Comparison of ENCODE assay signal across 19 mouse cellular contexts in genomic region chr17:80427966-80428365, GRCm38 (mm10). TPM values are rescaled to one million over a fixed set of nuclear protein-coding genes. Genes with fewer than 3 reads are reported as not detected.
A peak's percentile ranks its signal among the peaks of the same experiment; 100 is the strongest.
DNase-seq lines count a peak whose midpoint lies in the region; TF ChIP-seq lines count a peak whose summit lies in the region.
"Had no signal": no experiment of that assay in that cellular context is flagged by ENCODE, and none has a peak within 500 bp of the region (broad histone marks: within the 10 kb centered on the region; RNA-seq: fewer than 3 reads in every experiment).

No protein-coding gene starts in this region.

- intact Hi-C loops in heart, postnatal 14 days (cut with DNase I), result no loop called here

- no peak for TF ChIP-seq CTCF in layer of hippocampus, adult 2 months (conservative IDR thresholded peaks at IDR 0.05)
- TF ChIP-seq CTCF in olfactory bulb, adult 2 months (IDR thresholded peaks at IDR 0.05; ENCODE audit: insufficient read depth, low read depth, low read length), result no peak

- H3K9me3 ChIP-seq in heart, embryonic 10.5 days, result no peaks in the 10 kb centered on the region
- H3K9me3 ChIP-seq: embryonic facial prominence, embryonic 13.5 days; hindbrain, embryonic 15.5 days; intestine, embryonic 15.5 days; limb, embryonic 10.5 days; midbrain, embryonic 10.5 days had no signal

- H3K4me1 ChIP-seq in heart, embryonic 10.5 days, result peaks cover 6% of the 10 kb centered on the region; the same call in 1 of the 2 replicates
- peaks cover 10% of the 10 kb centered on the region for H3K4me1 ChIP-seq in olfactory bulb, adult 2 months (ENCODE audit: control insufficient read depth, insufficient read depth, low read length)
- H3K4me1 ChIP-seq: embryonic facial prominence, embryonic 13.5 days; hindbrain, embryonic 15.5 days; intestine, embryonic 15.5 days; limb, embryonic 10.5 days; midbrain, embryonic 10.5 days had no signal

- 73% methylated on average over 2 of the region's 2 CpGs for WGBS in heart, embryonic 10.5 days
- 35% methylated on average over 2 of the region's 2 CpGs for WGBS in olfactory bulb, adult 2 months

- H3K27me3 ChIP-seq in heart, embryonic 10.5 days (ENCODE audit: insufficient read depth, poor library complexity, severe bottlenecking), result no peaks in the 10 kb centered on the region
- H3K27me3 ChIP-seq: embryonic facial prominence, embryonic 13.5 days; hindbrain, embryonic 15.5 days; intestine, embryonic 15.5 days had no signal

- peak; percentile 21 to 31 for DNase-seq in heart, postnatal 14 days
- no peak for DNase-seq in heart, embryonic 10.5 days (ENCODE audit: low spot score)
- DNase-seq in layer of hippocampus, adult 2 months (ENCODE audit: low spot score in 2 of 2), result no peak
- DNase-seq in layer of hippocampus, postnatal 36 days, result no peak
- DNase-seq in kidney, postnatal 25 days, result peak; percentile 40 to 45
- DNase-seq in embryo, embryonic 11 days, result no peak
- DNase-seq: cerebellum, adult 9-10 months; liver, postnatal 0 days; right cerebral cortex, postnatal 4 days had no signal

- no peak overlapping the region for H3K4me3 ChIP-seq in heart, embryonic 10.5 days
- H3K4me3 ChIP-seq in layer of hippocampus, adult 2 months, result no peak overlapping the region
- H3K4me3 ChIP-seq in olfactory bulb, adult 2 months (ENCODE audit: insufficient read depth, low read depth, low read length), result no peak overlapping the region
- H3K4me3 ChIP-seq: embryonic facial prominence, embryonic 13.5 days; hindbrain, embryonic 15.5 days; intestine, embryonic 15.5 days; limb, embryonic 10.5 days; midbrain, embryonic 10.5 days had no signal

- peaks cover 14% of the 10 kb centered on the region for H3K36me3 ChIP-seq in heart, embryonic 10.5 days

- TF ChIP-seq POLR2A in olfactory bulb, adult 2 months (IDR thresholded peaks at IDR 0.05; ENCODE audit: insufficient read depth, low read depth, low read length), result no peak

- H3K27ac ChIP-seq in heart, embryonic 10.5 days, result no peak overlapping the region
- peak overlapping the region; percentile 76 for H3K27ac ChIP-seq in layer of hippocampus, adult 2 months
- 0 out of 2 replicates have a peak overlapping the region, but pooled peaks have one; percentile 75 for H3K27ac ChIP-seq in olfactory bulb, adult 2 months (ENCODE audit: insufficient read depth, low read depth, low read length)
- H3K27ac ChIP-seq: limb, embryonic 10.5 days; midbrain, embryonic 10.5 days had no signal

RNA-seq across cellular contexts. Expression of gene Sos1, which starts 52.3 kb away (rescaled TPM):
- 10 to 100 TPM; 14.1 to 15.6 TPM for total RNA-seq in heart, postnatal 14 days (2021)
- polyA plus RNA-seq in heart, embryonic 10.5 days (2016; fragmentation: Nextera tagmentation; extraction: Ambion mirVana), result 2.5 and 3.2 TPM in 2 replicates
- total RNA-seq in layer of hippocampus, adult 2 months (2021), result 10 to 100 TPM; 35.2 to 36.8 TPM
- total RNA-seq in layer of hippocampus, postnatal 36 days (2021), result 10 to 100 TPM; 36.5 to 36.6 TPM
- not detected in 2 replicates for polyA plus RNA-seq in olfactory bulb, adult 2 months (2012; ENCODE audit: insufficient read depth, insufficient read length, low replicate concordance, missing spikeins)

RNA-seq across cellular contexts. Expression of gene Gm10190, which starts 54.6 kb away (rescaled TPM):
- not detected for total RNA-seq in heart, postnatal 14 days (2021)
- polyA plus RNA-seq in heart, embryonic 10.5 days (2016; fragmentation: Nextera tagmentation; extraction: Ambion mirVana), result 0.89 TPM in 1 of 2 replicates, not detected in the other
- total RNA-seq in layer of hippocampus, adult 2 months (2021), result 1 to 10 TPM in 1 of 2 experiments, not detected in 1; 1.5 TPM
- 1 to 10 TPM; 2.1 to 4.2 TPM for total RNA-seq in layer of hippocampus, postnatal 36 days (2021)
- polyA plus RNA-seq in olfactory bulb, adult 2 months (2012; ENCODE audit: insufficient read depth, insufficient read length, low replicate concordance, missing spikeins), result not detected in 2 replicates
- total RNA-seq: adrenal gland, adult 18-20 months; common myeloid progenitor, adult 5-6 weeks; liver, adult 2 months; monocyte, adult 5-6 weeks had no signal
- polyA plus RNA-seq: liver, adult 2 months had no signal

Comparison
In these comparisons a context has a peak if more than half of its experiments do, and no peak if none do; other contexts are left out.
1. DNase-seq: peak in heart, postnatal 14 days (2 of 2) and kidney, postnatal 25 days (2 of 2); none in heart, embryonic 10.5 days (single experiment), layer of hippocampus, adult 2 months (0 of 2), layer of hippocampus, postnatal 36 days (0 of 2) and embryo, embryonic 11 days (single experiment).